Mouse (Mus musculus): ENCODE data around the gene Inha. TPM values are rescaled to one million over a fixed set of nuclear protein-coding genes. Genes with fewer than 3 reads are reported as not detected.
A peak's percentile ranks its signal among the peaks of the same experiment; 100 is the strongest.

Inha gene
- polyA plus RNA-seq, 1 experiment from 2014 or later: 23.5 TPM

DNA sequence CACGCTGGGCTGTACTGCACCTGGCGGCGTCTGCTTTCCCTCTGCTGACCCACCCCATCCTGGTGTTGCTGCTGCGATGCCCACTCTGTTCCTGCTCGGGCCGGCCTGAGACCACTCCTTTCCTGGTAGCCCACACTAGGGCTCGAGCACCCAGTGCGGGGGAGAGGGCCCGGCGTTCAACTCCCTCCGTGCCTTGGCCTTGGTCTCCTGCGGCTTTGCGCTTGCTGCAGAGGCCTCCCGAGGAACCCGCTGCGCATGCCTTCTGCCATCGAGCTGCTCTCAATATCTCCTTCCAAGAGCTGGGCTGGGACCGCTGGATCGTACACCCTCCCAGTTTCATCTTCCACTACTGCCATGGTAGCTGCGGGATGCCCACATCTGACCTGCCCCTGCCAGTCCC is 2.7 kb downstream of the Inha start:
- H3K9ac ChIP-seq (replicated peaks): no peak overlapping the region
- no peak overlapping the region for H3K4me2 ChIP-seq
- peaks cover 24% of the 10 kb centered on the region for H3K4me1 ChIP-seq
- H3K27ac ChIP-seq (replicated peaks): no peak overlapping the region
- no peaks in the 10 kb centered on the region for H3K36me3 ChIP-seq
- WGBS: 54% methylated on average over 20 of the region's 20 CpGs
- no peak overlapping the region for H3K4me3 ChIP-seq (replicated peaks)
- 0 out of 2 replicates have a peak, but pooled peaks cover 4% of the 10 kb centered on the region for H3K27me3 ChIP-seq (replicated peaks)
- no peak for ATAC-seq (ENCODE audit: low FRiP score)
- H3K9me3 ChIP-seq (replicated peaks): no peaks in the 10 kb centered on the region

DNA sequence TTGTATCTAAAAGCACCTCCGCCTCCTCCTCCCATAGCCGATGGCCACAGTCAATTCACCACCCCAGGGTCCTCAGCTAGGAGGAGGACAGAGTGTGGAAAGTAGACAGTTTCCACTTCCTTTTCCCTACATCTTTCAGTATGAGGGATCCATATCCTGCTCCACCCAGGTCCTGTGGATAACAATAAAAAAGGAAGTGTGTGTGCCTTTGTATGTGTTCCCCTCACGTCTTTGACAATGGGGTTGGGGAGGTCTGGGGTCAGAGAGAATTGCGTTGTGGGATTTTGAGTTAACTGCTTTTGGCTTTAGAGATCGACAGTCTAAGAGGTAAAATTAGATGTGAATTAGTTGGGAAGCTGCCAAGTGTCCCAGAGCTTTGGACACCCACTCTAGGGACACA is 3.3 kb downstream of the Inha start:
- Histone ChIP-seq H3K4me3 (replicated peaks) (no peak overlapping the region), H3K9me3 (replicated peaks) (no peaks in the 10 kb centered on the region), H3K27me3 (replicated peaks) (0 out of 2 replicates have a peak, but pooled peaks cover 4% of the 10 kb centered on the region), H3K9ac (replicated peaks) (no peak overlapping the region), H3K4me1 (peaks cover 19% of the 10 kb centered on the region), H3K4me2 (no peak overlapping the region), H3K36me3 (no peaks in the 10 kb centered on the region), H3K27ac (replicated peaks) (no peak overlapping the region)
- no peak for ATAC-seq (ENCODE audit: low FRiP score)
- WGBS: 73% methylated on average over 5 of the region's 5 CpGs

DNA sequence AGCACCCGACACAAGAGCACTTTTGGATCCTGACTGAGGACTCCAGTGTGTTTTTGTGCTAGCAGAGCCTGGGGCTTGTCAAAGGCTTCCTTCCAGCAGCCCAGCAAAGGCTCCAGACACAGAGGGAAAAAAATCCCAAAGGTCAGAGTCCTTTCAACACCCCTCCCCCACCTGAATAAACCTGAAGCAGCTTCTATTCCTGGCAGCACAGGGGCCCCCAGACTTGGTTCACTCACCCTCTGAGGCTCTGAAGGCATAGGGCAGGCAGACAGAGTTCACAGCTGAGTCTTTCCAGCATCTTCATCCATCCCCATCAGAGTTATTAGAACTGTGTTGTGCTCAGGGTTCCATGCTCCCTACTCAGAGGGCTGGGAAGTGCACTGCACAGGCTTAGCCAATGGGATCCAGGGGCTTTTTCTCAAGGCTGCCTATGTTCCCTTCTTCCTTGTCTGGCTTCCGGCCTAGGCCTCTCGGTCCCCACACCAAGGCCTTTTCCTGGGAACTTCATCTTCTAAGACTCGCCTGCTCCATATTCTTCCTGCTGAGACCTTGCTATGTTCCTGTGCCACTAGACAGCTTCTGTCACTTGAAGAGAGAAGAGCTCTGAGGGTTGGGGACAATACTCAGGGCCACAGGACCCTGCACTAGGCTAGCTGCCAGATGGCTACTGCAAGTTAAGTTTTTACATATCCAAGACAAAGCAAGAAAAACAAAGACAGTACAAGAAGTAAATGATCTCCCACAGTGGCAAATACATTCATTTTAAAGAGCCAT is 4.7 kb downstream of the Inha start:
- ATAC-seq (ENCODE audit: low FRiP score): no peak
- H3K36me3 ChIP-seq: no peaks in the 10 kb centered on the region
- no peak overlapping the region for H3K4me3 ChIP-seq (replicated peaks)
- H3K9ac ChIP-seq (replicated peaks): no peak overlapping the region
- no peaks in the 10 kb centered on the region for H3K9me3 ChIP-seq (replicated peaks)
- no peak overlapping the region for H3K4me2 ChIP-seq
- H3K27ac ChIP-seq (replicated peaks): no peak overlapping the region
- peaks cover 15% of the 10 kb centered on the region for H3K4me1 ChIP-seq
- 0 out of 2 replicates have a peak, but pooled peaks cover 4% of the 10 kb centered on the region for H3K27me3 ChIP-seq (replicated peaks)
- 74% methylated on average over 4 of the region's 4 CpGs for WGBS

DNA sequence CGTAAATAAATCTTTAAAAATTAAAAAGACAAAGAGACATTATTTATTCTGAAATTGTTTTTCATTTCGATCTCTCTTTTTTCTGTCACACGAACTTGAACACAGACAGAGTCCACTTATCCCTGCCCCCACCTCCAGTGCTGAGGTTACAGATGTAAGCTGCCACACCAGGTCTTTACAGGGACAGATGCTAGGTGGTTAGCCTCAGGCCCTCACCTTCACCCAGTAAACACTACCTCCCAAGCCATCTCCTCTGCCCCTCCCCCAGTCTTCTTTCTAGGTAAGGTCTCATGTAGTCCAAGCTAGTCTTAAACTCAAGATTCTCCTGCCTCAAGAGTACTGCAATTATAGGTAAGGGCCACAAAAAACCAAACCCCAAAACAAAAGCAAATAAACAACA is 5.7 kb downstream of the Inha start:
- Histone ChIP-seq H3K4me2 (no peak overlapping the region), H3K27ac (replicated peaks) (no peak overlapping the region), H3K4me3 (replicated peaks) (no peak overlapping the region), H3K4me1 (peaks cover 6% of the 10 kb centered on the region; the same call in 1 of the 2 replicates), H3K9ac (replicated peaks) (no peak overlapping the region), H3K27me3 (replicated peaks) (0 out of 2 replicates have a peak, but pooled peaks cover 4% of the 10 kb centered on the region), H3K36me3 (no peaks in the 10 kb centered on the region), H3K9me3 (replicated peaks) (no peaks in the 10 kb centered on the region)
- ATAC-seq (ENCODE audit: low FRiP score): no peak
- 92% methylated on average over 3 of the region's 3 CpGs for WGBS

DNA sequence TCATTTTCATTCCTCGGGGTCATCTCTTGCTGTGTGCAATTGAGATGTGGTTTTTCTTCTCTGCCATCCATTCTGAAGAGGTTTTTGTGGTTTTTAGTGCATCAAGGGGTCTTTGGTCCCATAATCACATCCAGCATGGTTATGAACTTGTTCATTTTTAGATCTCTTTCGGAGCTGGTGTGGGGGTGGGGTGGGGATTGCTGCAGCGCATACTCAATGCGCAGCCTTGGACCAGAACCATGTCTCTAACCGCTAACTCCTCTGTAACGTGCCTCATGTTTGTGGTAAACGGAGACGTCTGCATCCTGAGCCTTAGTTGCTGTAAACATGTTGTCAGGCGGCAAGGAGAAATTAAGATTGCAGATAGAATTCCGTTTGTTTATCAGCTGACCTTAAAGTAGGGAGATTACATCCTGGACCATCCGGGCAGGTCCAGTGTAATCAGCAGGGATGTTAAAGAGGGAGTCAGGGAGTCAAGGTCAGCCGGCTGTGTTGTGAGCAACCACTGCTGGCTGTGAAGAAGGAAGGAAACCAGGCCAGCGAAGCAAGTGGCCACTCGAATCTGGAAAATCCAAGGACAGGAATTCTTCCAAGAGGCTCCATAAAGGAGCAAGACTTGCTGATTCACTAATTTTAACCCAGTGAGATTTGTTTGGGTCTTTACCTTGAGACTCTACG is 10.0 kb downstream of the Inha start:
- Histone ChIP-seq H3K4me2 (no peak overlapping the region), H3K9ac (replicated peaks) (no peak overlapping the region), H3K27ac (replicated peaks) (no peak overlapping the region), H3K4me3 (replicated peaks) (no peak overlapping the region), H3K36me3 (no peaks in the 10 kb centered on the region), H3K9me3 (replicated peaks) (no peaks in the 10 kb centered on the region), H3K4me1 (peaks cover 3% of the 10 kb centered on the region; the same call in 1 of the 2 replicates), H3K27me3 (replicated peaks) (no peaks in the 10 kb centered on the region)
- 84% methylated on average over 15 of the region's 15 CpGs for WGBS
- no peak for ATAC-seq (ENCODE audit: low FRiP score)

DNA sequence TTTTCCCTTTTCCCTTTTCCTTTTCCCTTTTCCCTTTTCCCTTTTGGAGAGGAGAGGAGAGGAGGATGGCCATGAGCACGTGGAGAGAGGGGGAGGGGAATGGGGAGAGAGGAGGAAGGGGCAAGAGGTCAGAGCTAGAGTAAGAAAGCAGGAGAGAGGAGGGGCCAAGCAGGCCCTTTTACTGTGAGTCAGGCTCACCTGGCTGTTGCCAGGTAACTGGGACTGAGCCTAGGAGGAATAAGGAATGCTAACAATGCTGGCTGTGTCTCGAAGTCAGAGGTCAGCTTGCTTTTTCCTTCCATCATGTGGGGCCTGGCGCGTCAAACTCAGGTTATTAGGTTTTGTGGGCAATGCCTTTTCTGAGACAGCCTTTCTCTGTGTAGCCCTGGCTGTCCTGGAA is 11.1 kb downstream of the Inha start:
- H3K4me2 ChIP-seq: no peak overlapping the region
- no peaks in the 10 kb centered on the region for H3K27me3 ChIP-seq (replicated peaks)
- peaks cover 13% of the 10 kb centered on the region for H3K4me1 ChIP-seq
- H3K9ac ChIP-seq (replicated peaks): no peak overlapping the region
- H3K27ac ChIP-seq (replicated peaks): no peak overlapping the region
- H3K9me3 ChIP-seq (replicated peaks): no peaks in the 10 kb centered on the region
- H3K4me3 ChIP-seq (replicated peaks): no peak overlapping the region
- 48% methylated on average over 4 of the region's 4 CpGs for WGBS
- no peaks in the 10 kb centered on the region for H3K36me3 ChIP-seq
- ATAC-seq (ENCODE audit: low FRiP score): no peak

DNA sequence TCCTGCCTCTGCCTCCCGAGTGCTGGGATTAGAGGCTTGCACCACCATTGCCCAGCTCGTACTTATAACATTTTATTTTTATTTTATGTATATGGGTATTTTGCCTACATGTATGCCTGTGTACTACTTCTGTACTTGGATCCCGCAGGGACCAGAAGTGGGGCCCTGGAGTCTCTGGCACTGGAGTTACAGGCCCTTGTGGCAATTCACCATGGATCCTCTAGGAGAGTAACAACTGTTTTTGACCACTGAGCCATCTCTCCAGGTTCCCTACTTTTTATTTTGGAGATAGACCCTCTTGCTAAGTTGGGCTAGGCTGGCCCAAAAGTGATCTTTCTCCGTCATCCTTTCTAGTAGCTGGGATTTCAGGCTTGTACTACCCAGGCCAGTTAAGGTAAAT is 11.6 kb downstream of the Inha start:
- Histone ChIP-seq H3K9me3 (replicated peaks) (no peaks in the 10 kb centered on the region), H3K4me3 (replicated peaks) (no peak overlapping the region), H3K27me3 (replicated peaks) (no peaks in the 10 kb centered on the region), H3K9ac (replicated peaks) (no peak overlapping the region), H3K4me2 (no peak overlapping the region), H3K4me1 (peaks cover 13% of the 10 kb centered on the region), H3K36me3 (no peaks in the 10 kb centered on the region), H3K27ac (replicated peaks) (no peak overlapping the region)
- WGBS: 92% methylated on average over 4 of the region's 4 CpGs
- ATAC-seq (ENCODE audit: low FRiP score): no peak

DNA sequence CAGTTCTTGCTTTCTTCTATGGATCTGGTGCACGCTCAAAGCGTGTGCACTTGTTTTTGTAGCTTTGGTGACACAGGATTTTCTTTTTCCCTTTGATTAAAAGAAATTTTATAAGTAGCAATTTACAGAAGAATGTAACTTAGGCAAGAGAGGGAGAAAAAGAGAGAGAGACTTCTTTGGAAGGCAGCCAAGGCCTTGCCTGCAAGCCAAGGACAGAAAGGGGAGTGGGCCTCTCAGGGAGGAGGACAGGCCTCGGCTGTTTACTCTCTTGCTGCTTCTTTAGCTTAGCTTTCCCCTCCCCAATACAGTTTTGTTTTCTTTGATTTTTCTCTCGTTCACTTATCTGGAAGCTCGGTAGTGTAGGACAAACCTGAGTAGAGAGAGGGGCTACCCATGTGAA is 12.7 kb downstream of the Inha start:
- Histone ChIP-seq H3K4me3 (replicated peaks) (no peak overlapping the region), H3K27ac (replicated peaks) (peak overlapping the region; percentile 28; the same call in 1 of the 2 replicates), H3K4me2 (no peak overlapping the region), H3K27me3 (replicated peaks) (no peaks in the 10 kb centered on the region), H3K9me3 (replicated peaks) (no peaks in the 10 kb centered on the region), H3K9ac (replicated peaks) (no peak overlapping the region), H3K4me1 (peaks cover 13% of the 10 kb centered on the region), H3K36me3 (no peaks in the 10 kb centered on the region)
- 73% methylated on average over 5 of the region's 5 CpGs for WGBS
- no peak for ATAC-seq (ENCODE audit: low FRiP score)

DNA sequence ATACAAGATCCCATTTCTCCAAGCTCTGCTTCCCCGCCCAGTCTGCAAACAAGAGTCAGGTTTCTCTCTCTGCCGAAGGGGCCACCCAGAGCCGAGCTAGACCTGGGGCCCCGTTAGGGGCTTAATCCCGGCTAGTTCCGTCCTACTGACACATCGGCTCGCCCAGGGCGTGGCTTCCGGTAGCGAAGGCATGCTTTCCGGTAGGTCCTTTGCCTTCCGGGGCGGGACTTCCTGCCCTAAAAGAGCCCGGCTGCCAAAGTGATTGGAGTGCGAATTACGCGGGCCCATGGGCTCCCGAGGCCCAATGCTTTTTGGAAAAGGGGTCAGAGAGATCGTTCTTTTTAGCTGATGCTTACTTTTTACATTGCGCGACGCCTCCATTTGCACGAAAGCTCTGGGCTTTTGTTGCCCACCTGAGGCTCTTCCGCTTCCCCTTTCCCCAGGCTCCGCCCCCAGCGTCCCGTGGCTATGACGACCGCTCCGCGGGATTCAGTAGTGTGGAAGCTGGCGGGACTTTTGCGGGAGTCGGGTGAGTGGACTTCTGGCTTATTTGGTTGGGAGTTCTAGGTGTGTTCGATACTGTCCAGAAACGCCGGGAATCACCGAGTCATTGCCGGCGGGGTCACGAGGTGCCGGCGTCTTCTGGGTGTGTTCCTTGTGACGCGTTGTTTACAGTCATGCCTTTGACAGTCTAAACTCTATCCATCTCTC is 14.6 kb downstream of the Inha start, which contains the start of gene Stk11ip:
Stk11ip (plus strand) TSS at position 209 of the 711 bp plus-strand sequence.
- Histone ChIP-seq H3K27me3 (replicated peaks) (no peaks in the 10 kb centered on the region), H3K4me3 (replicated peaks) (peak within 1 kb of the TSS; percentile 81), H3K9me3 (replicated peaks) (no peaks in the 10 kb centered on the region), H3K4me1 (peaks cover 13% of the 10 kb centered on the region), H3K36me3 (peaks cover 10% of the 10 kb centered on the region), H3K9ac (replicated peaks) (peak within 1 kb of the TSS; percentile 47), H3K27ac (replicated peaks) (peak within 1 kb of the TSS; percentile 90), H3K4me2 (peak within 1 kb of the TSS; percentile 71)
- ATAC-seq (ENCODE audit: low FRiP score): peak; percentile 96
- WGBS: under 1% methylated on average over 46 of the region's 46 CpGs

DNA sequence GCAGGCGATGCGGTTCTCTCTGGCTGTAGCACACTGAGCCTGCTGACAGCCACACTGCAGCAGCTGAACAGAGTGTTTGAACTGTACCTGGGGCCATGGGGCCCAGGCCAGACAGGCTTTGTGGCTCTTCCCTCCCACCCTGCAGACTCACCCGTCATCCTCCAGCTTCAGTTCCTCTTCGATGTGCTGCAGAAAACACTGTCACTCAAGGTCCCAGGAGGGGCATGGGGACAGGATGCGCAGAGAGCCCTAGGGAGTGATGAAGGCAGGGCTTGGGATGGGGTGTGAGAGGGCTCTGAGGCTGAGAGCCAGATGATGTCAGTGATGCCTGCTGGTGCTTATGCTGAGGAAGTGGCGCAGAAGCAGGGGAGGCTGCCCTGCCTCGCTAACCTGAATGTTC is 17.8 kb downstream of the Inha start:
- Histone ChIP-seq H3K27me3 (replicated peaks) (no peaks in the 10 kb centered on the region), H3K4me3 (replicated peaks) (no peak overlapping the region), H3K9me3 (replicated peaks) (no peaks in the 10 kb centered on the region), H3K4me1 (peaks cover 13% of the 10 kb centered on the region), H3K27ac (replicated peaks) (no peak overlapping the region), H3K4me2 (no peak overlapping the region), H3K9ac (replicated peaks) (no peak overlapping the region), H3K36me3 (peaks cover 41% of the 10 kb centered on the region)
- no peak for ATAC-seq (ENCODE audit: low FRiP score)
- 84% methylated on average over 7 of the region's 7 CpGs for WGBS

DNA sequence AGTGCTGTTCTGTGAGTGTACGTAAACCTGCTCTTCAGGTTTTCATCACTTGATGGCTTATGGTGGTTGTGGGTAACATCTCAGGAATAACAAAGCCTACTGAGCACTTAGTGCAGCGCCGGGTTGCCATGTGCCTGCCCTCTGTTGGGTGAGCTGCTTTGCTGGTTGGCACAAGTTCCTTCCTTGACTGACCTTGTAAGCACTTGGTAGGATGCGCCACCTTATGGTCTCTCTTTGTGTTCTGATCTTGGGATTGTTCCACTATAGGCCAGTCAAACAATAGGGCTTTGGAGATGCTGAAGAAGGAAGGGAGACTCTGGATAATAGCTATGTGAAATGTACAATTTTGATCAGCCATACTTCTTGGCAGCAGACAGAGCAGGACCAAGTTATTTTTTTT is 23.7 kb downstream of the Inha start:
- Histone ChIP-seq H3K9me3 (replicated peaks) (no peaks in the 10 kb centered on the region), H3K4me1 (no peaks in the 10 kb centered on the region), H3K27ac (replicated peaks) (no peak overlapping the region), H3K4me3 (replicated peaks) (no peak overlapping the region), H3K9ac (replicated peaks) (no peak overlapping the region), H3K36me3 (peaks cover 83% of the 10 kb centered on the region), H3K4me2 (no peak overlapping the region), H3K27me3 (replicated peaks) (no peaks in the 10 kb centered on the region)
- no peak for ATAC-seq (ENCODE audit: low FRiP score)
- 87% methylated on average over 4 of the region's 4 CpGs for WGBS

Measured in neural tube, embryonic 15.5 days (tissue).